Mouse (Mus musculus) embryo, embryonic 11 days (tissue): ENCODE measurements around the gene Ugt1a6b.

Experiments
- DNase-seq: peaks from one replicate; pipeline ENCODE4 v3.0.0-alpha.2; 2015

Gene Ugt1a6b

DNA sequence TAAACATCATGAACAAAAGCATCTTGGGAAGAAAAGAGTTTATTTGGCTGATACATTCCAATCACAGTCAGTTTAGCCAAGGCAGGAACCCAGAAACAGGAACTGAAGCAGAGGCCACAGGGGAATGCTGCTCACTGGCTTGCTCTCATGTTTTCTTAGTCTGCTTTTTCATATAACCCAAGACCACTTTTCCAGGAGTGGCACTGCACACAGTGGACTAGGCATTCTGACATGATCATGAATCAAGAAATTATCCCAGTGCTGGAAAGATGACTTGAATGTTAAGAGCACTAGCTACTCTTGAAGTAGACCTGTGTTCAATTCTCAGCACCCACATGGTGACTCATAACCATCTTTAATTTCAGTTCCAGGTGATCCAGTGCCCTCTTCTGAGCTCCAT is 122.7 kb downstream of the Ugt1a6b start:
- no peak for DNase-seq

GRCm38 (mm10) chr1:88226670-88227379 is 123.8 kb downstream of the Ugt1a6b start, which contains the start of gene Mroh2a:
TSS of gene Mroh2a (plus strand) at chr1:88226986.
- no peak for DNase-seq

DNA sequence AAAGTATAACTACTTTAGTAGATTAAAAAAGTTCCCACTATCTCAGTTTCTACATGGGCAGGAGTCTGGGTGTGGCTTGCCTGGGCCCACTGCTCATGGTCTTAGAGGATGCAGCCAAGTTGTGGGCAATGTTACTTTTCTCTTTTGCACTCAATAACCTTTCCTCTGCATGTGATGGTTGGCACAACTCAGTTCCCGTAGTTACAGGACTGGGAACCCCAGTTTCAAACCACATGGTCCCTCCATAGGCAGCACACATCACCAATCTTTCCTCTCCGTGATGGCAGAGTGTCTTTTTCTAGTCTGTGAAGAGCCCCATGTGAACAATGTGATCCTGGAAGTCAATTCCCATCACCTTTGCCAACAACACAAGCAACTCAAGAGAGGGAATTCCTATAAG is 124.4 kb downstream of the Ugt1a6b start:
- DNase-seq = no peak

- no peak for DNase-seq
Measured at GRCm38 (mm10) chr1:88228121-88228520, 125.1 kb downstream of the Ugt1a6b start.

DNA sequence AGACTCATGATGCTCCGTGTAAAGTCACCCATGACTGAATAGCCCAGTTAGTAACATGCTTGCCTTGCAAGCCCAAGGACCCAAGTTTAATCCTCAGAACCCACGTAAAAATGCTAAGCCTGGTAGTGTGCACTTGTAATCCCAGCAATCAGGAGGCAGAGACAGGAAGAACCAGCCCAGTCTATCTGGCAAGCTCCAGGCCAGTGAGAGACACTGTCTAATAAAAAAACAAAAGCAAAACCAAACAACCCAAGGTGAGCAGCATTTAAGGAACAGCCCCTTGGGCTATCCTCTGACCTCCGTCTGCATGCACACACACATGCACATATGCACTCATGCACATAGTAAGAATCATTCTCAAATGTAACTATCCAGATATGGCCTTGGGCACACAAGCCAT is 126.5 kb downstream of the Ugt1a6b start:
- DNase-seq = no peak

DNA sequence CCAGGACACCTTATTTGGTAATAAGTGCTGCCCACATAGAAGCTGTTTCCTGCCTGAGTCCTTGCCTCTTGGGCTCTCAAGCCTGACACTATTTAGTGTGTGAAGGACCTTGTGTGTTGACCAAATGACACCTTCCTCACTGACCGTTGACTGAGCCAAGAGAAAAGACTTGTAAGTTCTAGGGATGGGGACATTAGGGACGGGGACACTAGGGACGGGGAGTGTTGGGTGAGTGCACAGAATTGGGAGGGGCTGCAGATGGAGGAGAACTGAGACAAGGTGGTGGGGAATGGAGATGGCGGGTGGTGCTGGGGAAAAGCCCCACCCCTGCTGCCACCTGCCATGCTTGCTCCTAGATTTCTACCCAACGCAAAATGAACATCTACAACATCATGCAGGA is 126.9 kb downstream of the Ugt1a6b start:
- DNase-seq = no peak

DNA sequence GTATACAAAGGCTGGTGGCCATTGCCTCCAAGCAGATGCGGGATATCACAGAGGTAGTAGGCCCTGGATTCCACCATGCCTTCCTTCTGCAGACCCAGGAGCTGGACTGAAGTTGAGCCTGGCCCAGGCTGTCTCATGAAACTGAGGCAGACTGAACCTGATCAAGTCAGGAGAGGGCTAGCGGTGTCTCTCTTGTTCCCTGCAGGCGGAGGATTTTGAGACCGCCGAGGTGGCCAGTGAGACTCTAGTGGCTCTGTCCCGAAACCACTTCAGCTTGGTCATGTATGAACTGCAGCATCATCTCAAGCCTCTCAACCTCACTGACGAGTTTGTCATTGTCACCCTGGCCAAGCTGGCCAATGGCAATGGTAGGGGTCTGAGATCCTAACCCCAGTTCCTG is 127.4 kb downstream of the Ugt1a6b start:
- no peak for DNase-seq

DNA sequence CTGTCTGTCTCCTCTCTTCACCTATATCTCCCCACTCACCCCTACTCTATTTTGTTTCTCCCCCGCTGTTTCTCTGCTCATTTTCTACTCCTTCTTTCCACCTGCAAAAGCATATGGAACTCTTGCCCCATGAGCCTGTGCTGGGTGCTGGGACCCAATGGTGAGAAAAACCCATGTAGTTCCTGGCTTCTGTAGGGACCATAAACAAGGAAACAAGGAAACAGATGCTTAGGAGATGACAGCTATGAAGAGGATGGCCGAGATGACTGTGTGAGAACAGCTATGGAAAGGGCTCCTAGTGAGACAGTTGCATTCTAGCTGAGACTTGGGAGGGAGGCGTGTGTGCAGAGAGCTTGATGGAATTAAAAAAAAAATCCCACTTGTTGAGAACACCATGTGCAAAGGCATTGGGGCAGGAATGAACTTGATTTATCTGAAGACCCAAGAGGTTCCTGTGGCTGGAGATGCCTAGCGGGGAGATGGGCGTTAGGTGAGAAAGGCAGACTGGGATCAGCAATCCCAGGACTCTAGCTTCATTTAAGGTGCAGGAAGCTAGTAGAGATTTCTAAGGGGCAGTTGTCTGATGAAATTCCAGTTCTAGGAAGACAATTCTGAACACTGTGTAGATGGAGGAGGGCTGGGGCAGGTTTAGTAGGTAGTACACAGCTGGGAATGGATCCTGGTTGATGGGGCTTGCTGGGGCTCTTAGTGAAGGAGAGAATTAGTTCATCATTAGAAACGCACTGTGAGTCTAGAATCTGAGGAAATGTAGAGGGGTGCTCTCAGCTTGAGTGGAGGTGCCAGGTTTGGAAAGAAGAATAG is 128.1 kb downstream of the Ugt1a6b start:
- no peak for DNase-seq

DNA sequence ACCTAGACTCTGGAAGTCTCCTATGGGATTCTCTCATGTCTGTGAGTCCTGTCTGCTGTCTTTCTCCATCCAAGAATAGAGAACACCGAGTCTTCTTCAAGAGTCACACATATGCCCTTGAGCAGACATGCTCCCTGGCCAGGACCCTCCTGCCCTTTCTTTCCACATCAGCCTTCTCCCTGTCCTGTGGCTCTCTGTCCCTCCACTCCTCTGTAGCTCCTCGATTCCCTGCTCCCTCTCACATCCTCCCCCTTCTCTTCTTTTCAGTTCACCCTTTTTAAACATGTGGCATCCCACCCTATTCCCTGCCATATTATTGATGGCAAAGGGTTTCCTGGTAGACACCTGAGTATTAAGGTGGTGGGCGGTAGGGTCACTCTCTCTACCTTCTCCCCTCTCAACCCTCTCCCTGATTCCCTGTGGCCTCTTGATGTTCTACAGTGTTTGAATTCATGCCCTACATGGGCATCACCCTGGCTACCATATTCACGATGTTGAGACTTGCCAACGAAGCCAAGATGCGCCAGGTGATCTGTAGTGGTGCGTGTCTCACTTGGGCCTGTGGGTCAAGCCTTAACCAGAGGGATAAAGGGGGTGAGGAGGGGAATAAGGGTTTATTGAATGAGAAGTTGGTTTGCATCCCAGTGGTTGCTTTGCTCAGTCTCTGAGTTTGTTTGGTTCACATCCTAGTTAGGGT is 128.9 kb downstream of the Ugt1a6b start:
- no peak for DNase-seq

GRCm38 (mm10) chr1:88232664-88233380 is 129.8 kb downstream of the Ugt1a6b start:
- no peak for DNase-seq

DNA sequence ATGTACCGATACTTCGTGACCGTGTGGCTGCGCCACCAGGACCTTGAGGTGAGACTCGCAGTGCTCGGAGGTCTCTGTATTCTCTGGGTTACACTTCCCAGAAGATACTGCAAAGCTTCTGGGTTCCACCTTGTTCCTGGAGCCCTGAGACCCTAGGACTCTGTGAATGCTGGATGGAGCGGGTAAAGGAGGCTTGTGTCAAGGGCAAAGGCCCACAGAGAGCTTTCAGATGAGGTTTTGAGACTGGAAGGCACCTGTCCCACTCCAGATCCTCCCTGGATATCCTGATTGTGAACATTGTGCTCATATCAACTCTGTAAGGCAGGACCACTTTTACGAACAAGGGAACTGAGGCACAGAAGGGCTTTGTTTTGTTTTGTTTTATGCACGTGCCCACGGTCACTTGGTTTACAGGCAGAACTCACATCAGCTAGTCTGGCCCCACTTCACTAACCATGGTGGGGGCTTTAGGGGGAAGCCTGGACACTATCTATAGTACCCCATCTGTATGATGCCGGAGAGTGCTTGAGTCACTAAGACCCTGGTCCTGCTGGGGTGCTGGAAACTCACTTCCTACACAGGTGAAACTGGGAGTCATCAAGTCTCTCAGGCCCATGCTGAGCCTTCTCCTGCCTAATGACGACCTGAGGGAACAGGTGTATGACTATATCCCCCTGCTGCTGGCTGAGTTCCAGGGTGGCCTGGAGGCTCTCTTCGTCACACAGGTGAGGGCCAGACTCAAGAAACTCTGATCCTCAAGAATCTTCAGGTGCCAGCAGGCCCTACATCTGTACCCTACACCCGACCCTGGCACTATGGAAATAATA is 130.6 kb downstream of the Ugt1a6b start:
- DNase-seq = no peak

- DNase-seq = no peak
Measured at GRCm38 (mm10) chr1:88234248-88234610, 131.2 kb downstream of the Ugt1a6b start.

GRCm38 (mm10) chr1:88234646-88235045 is 131.6 kb downstream of the Ugt1a6b start:
- no peak for DNase-seq

DNA sequence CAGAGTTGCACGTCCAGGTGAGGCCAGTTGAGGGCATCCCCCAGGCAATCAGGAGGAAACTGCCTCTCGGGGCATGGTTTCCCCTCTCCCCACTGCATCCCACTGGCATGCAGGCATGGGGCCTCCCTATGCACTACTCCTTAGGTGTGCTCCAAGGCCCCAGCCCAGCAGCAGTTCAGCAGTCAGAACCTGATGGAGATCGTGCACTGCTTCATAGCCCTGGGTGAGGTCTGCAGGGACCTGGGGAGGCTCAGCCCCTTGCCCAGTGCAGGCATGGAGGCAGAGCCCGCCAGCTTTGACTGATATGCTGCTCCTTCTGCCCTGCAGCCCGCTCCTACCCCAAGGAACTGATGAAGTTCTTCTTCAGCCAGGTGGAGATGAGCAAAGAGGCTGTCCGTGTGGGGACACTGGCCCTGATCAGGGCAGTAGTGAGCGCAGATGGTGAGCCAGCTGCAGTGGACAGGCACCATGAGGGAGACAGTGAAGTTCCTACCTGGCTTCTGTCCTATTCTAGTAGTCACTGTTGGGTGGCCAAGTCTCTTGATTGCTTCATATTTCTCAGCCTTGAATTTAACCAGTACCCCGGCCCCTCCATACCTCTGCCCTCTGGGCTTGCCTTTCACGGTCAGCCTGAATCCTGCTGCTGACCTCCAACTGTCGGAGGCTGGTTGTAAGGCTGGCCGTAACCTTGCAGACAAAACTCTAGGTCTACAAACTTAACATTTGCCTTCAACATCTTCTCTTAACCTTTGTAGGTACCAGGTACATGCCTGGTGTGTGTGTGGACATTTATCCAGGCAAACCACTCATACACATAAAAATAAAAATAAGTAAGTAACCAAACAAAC is 132.2 kb downstream of the Ugt1a6b start:
- no peak for DNase-seq

GRCm38 (mm10) chr1:88235894-88236415 is 132.9 kb downstream of the Ugt1a6b start:
- no peak for DNase-seq

DNA sequence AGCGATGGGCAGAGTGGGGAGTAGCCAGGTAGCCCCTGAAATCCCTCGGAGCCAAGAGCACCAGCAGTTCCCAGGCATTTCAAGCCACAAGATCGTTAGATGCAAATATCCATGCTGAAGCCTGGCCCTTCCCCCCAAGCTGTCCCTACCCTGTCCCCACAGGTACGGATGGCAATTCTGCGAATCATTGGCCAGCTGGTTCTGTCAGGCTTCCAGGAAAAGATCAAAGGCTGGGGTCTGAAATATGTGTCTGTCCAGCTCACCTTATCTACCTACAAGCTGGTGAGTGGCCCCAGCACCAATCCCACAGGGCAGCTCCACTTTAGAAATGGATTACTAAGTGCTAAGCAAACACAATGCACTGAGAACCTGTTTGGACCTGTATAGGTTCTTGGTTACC is 134.3 kb downstream of the Ugt1a6b start:
- DNase-seq = no peak

DNA sequence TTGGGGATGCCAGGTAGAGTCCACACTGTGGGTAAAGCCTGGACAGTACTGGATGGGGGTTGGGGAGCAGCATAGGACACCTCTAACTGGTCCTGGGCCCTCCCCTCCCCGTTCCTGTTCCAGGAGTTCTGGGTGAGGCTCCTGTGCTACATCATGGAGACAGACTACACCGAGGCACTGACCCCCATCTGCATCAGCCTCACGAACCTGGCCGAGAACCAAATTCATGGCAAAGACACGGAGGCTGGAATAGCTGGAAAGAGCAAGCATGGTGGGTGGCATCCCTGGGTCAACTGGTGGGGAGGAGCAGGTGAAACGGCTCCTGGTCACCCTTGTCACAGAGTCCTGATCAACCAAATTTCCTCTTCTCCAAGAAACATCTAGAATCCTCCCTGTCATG is 135.7 kb downstream of the Ugt1a6b start:
- DNase-seq = no peak

DNA sequence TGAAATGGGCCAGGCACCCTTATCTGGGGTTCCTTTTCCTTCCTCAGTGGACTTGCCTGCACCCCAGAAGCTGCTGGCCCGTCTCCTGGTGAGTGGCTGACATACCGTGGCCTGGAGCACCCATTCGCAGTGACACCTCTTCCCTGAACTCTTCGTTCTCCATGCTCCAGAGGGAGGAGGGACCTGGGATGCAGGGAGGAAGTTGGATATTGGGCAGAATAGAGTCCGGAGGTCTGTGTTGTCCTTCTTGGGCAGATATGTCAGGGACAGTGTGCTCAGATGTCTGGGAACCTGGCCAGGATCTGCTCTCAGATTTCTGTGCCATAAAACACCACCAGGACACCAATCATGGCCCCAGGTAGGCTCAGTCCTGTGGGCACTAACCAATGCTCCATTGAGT is 137.0 kb downstream of the Ugt1a6b start:
- no peak for DNase-seq

DNA sequence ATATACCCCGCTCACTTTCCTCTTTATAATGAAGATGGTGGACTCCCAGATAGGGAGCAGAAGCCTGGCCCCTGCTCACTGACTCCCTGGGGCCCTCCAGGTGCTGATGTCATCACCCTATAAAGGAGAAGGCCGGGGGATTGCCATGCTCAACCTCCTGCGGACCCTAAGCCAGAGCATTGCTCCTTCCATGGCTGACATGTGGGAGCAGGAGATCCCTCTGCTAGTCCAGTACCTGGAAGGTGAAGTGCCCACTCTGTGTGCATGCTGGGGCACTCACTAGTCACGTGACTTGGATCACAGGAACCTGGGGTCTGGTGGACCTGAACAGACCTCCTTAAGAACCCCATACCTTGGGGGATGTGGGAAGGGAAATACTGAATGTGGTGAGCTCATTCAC is 137.5 kb downstream of the Ugt1a6b start:
- DNase-seq = no peak

GRCm38 (mm10) chr1:88243861-88244260 is 140.8 kb downstream of the Ugt1a6b start:
- no peak for DNase-seq

DNA sequence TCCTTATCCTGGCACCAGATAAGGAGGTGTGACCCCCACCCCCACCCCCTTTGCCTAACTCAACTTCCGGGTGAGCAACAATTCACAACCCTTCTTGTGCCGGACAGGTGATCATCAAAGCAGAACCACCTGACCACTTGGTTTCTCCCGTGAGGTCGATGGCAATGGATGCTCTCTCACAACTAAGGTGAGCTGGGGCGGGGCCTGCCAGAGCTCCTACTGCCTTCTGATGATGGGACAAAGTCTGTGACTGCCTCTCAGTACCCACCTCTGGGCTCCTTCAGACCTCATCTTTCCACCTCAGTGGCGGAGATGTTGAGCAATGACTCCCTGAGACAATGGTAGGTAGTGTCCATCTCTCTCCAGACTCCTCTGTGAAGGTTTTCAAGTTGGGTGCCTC is 142.8 kb downstream of the Ugt1a6b start:
- no peak for DNase-seq
